ENCODE assay signal across 8 mouse cellular contexts in the genomic region with DNA sequence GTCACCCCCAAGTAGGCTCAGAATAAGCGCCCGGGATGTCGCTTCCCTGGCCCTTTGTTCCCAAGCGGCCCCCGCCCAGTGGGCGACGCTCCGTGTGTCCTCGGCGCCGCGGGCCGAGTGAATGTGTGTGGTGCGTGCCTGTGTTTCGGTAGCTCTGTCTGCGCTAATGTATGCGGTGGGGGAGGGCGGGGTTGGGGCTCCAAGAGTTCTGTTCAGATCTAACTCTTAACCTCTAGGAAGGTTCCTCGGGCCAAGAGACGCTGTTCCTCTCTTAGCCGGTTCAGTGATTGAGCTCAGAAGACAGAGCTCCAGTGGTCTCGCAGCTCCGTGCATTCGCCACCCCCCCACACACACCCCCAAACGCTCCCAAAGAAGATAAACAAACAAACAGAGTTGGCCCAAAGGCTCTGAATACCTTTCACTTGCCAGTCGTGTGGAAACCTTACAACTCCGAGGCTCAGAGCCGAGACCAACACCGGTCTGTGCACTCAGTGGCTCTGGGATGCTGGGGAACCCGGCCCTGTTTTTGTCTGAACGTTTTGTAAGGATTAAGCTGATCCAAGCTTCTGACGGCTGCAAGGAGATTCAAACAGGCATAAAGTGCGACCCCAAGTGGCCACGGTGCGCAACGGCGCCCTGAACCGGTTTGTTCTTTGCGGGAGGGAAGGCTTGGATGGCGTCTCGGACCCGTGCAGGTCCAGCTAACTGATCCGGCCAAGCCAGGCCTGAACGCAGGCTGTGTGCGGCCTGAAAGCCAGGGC. TPM values are rescaled to one million over a fixed set of nuclear protein-coding genes. Genes with fewer than 3 reads are reported as not detected.
A peak's percentile ranks its signal among the peaks of the same experiment; 100 is the strongest.
DNase-seq lines count a peak whose midpoint lies in the region; ATAC-seq and TF ChIP-seq lines count a peak whose summit lies in the region.

No protein-coding gene starts in this region.

- peaks cover 26% of the 10 kb centered on the region for H3K27me3 ChIP-seq in C2C12 (ENCODE audit: control insufficient read depth, insufficient read depth, insufficient read length)
- H3K27me3 ChIP-seq in erythroblast, embryonic 14.5 days (ENCODE audit: control insufficient read depth), result peaks cover 98% of the 10 kb centered on the region
- H3K27me3 ChIP-seq in heart, embryonic 13.5 days (replicated peaks), result peaks cover 75% of the 10 kb centered on the region
- peaks cover 99% of the 10 kb centered on the region for H3K27me3 ChIP-seq in liver, embryonic 12.5 days (replicated peaks)
- peaks cover 63% of the 10 kb centered on the region for H3K27me3 ChIP-seq in stomach, embryonic 15.5 days (replicated peaks)

- H3K36me3 ChIP-seq in C2C12 (ENCODE audit: control insufficient read depth, insufficient read depth), result no peaks in the 10 kb centered on the region
- H3K36me3 ChIP-seq in erythroblast, embryonic 14.5 days (ENCODE audit: control insufficient read depth), result no peaks in the 10 kb centered on the region
- H3K36me3 ChIP-seq in heart, embryonic 13.5 days, result 0 out of 2 replicates have a peak, but pooled peaks cover 6% of the 10 kb centered on the region
- no peaks in the 10 kb centered on the region for H3K36me3 ChIP-seq in liver, embryonic 12.5 days
- no peaks in the 10 kb centered on the region for H3K36me3 ChIP-seq in stomach, embryonic 15.5 days

- peak; percentile 96 for DNase-seq in brain, embryonic 14.5 days (ENCODE audit: low read depth)
- DNase-seq in kidney, postnatal 14 days, result peak; percentile 92
- DNase-seq in natural killer cell, adult 2 months (ENCODE audit: low spot score in 2 of 2), result peak; percentile 11 to 12

- H3K27ac ChIP-seq in heart, embryonic 13.5 days (replicated peaks), result peak overlapping the region; percentile 81
- H3K27ac ChIP-seq in liver, embryonic 12.5 days, result no peak overlapping the region
- peak overlapping the region; percentile 85 for H3K27ac ChIP-seq in stomach, embryonic 15.5 days

- TF ChIP-seq CTCF in C2C12 (IDR thresholded peaks at IDR 0.05; ENCODE audit: control insufficient read depth, insufficient read depth, insufficient read length), result peak; percentile 65
- TF ChIP-seq CTCF in brain, embryonic 14.5 days (IDR thresholded peaks at IDR 0.05; ENCODE audit: borderline replicate concordance, extremely low read depth, insufficient read depth, insufficient read length), result peak; percentile 99

- peaks cover 3% of the 10 kb centered on the region; the same call in 1 of the 2 replicates for H3K4me1 ChIP-seq in erythroblast, embryonic 14.5 days (ENCODE audit: control insufficient read depth)
- H3K4me1 ChIP-seq in heart, embryonic 13.5 days, result peaks cover 50% of the 10 kb centered on the region
- peaks cover 20% of the 10 kb centered on the region; the same call in 1 of the 2 replicates for H3K4me1 ChIP-seq in liver, embryonic 12.5 days
- H3K4me1 ChIP-seq in stomach, embryonic 15.5 days, result peaks cover 33% of the 10 kb centered on the region

- H3K4me3 ChIP-seq in C2C12 (ENCODE audit: insufficient read depth, poor library complexity, severe bottlenecking), result no peak overlapping the region
- peak overlapping the region; percentile 25 for H3K4me3 ChIP-seq in erythroblast, embryonic 14.5 days (replicated peaks)
- peak overlapping the region; percentile 59 for H3K4me3 ChIP-seq in heart, embryonic 13.5 days
- H3K4me3 ChIP-seq in liver, embryonic 12.5 days, result peak overlapping the region; percentile 52
- H3K4me3 ChIP-seq in stomach, embryonic 15.5 days (replicated peaks), result peak overlapping the region; percentile 51

- H3K79me2 ChIP-seq in C2C12 (ENCODE audit: control insufficient read depth, insufficient read depth), result no peaks in the 10 kb centered on the region

- peaks cover 6% of the 10 kb centered on the region; the same call in 1 of the 2 replicates for H3K9me3 ChIP-seq in erythroblast, embryonic 14.5 days (ENCODE audit: control insufficient read depth, low read length)
- no peaks in the 10 kb centered on the region for H3K9me3 ChIP-seq in heart, embryonic 13.5 days
- H3K9me3 ChIP-seq in liver, embryonic 12.5 days (replicated peaks), result no peaks in the 10 kb centered on the region
- no peaks in the 10 kb centered on the region for H3K9me3 ChIP-seq in stomach, embryonic 15.5 days

- TF ChIP-seq POLR2A in brain, embryonic 14.5 days (IDR thresholded peaks at IDR 0.05; ENCODE audit: borderline replicate concordance, extremely low read depth, insufficient read depth, insufficient read length, poor library complexity, severe bottlenecking), result peak; percentile 56; the same call in 1 of the 2 replicates

- H3K4me2 ChIP-seq in heart, embryonic 13.5 days, result peak overlapping the region; percentile 99
- H3K4me2 ChIP-seq in liver, embryonic 12.5 days, result peak overlapping the region; percentile 75
- H3K4me2 ChIP-seq in stomach, embryonic 15.5 days, result peak overlapping the region; percentile 98

- no peak overlapping the region for H3ac ChIP-seq in C2C12 (ENCODE audit: control insufficient read depth, insufficient read length, low read depth)

- no peak for ATAC-seq in heart, embryonic 13.5 days (ENCODE audit: extremely low read depth, insufficient number of reproducible peaks, low FRiP score, low TSS enrichment)
- ATAC-seq in liver, embryonic 12.5 days, result peak; percentile 46
- peak; percentile 33 for ATAC-seq in stomach, embryonic 15.5 days (ENCODE audit: insufficient read depth, low FRiP score, low read depth)

- under 1% methylated on average over 45 of the region's 45 CpGs for whole genome bisulfite sequencing in heart, embryonic 13.5 days
- under 1% methylated on average over 45 of the region's 45 CpGs for WGBS in liver, embryonic 12.5 days (ENCODE audit: insufficient replicate concordance)
- under 1% methylated on average over 45 of the region's 45 CpGs for WGBS in stomach, embryonic 15.5 days

- H3K79me3 ChIP-seq in C2C12 (ENCODE audit: low read depth), result no peaks in the 10 kb centered on the region

- peak overlapping the region; percentile 83 for H3K9ac ChIP-seq in heart, embryonic 13.5 days
- H3K9ac ChIP-seq in liver, embryonic 12.5 days, result peak overlapping the region; percentile 28; the same call in 1 of the 2 replicates
- peak overlapping the region; percentile 22; the same call in 1 of the 2 replicates for H3K9ac ChIP-seq in stomach, embryonic 15.5 days

TF ChIP-seq in C2C12, 6 proteins besides CTCF, POLR2A, EP300 and RAD21:
- TF ChIP-seq MYOG (IDR thresholded peaks at IDR 0.05; ENCODE audit: control insufficient read depth, extremely low read depth, insufficient read length) (no peak), USF1 (IDR thresholded peaks at IDR 0.05; ENCODE audit: low read depth) (no peak), MAX (IDR thresholded peaks at IDR 0.05) (no peak), MYOD1 (IDR thresholded peaks at IDR 0.05; ENCODE audit: control insufficient read depth, insufficient read length, low read depth) (no peak), FOSL1 (IDR thresholded peaks at IDR 0.05; ENCODE audit: insufficient read depth, low read length, poor library complexity, severe bottlenecking) (no peak), CEBPB (IDR thresholded peaks at IDR 0.05; ENCODE audit: low read depth) (no peak)

RNA-seq across cellular contexts. Expression of a gene that starts 0.8 kb away (rescaled TPM):
- 0.01 TPM for polyA plus RNA-seq in C2C12 (2012; fragmentation: generic; extraction: Trizol)
- polyA plus RNA-seq in brain, embryonic 14.5 days (2012; rRNA removed), result 6.5 and 16.2 TPM in 2 replicates
- polyA plus RNA-seq in erythroblast, embryonic 14.5 days (2012), result 0.28 TPM in 2 replicates
- polyA plus RNA-seq in heart, embryonic 13.5 days (2015; fragmentation: Nextera tagmentation; extraction: Ambion mirVana), result 5.1 and 5.3 TPM in 2 replicates
- 3.0 and 3.1 TPM in 2 replicates for polyA plus RNA-seq in liver, embryonic 12.5 days (2016; fragmentation: Nextera tagmentation; extraction: Ambion mirVana)
- 9.2 and 11.2 TPM in 2 replicates for polyA plus RNA-seq in stomach, embryonic 15.5 days (2015; fragmentation: Nextera tagmentation; extraction: Ambion mirVana)

RNA-seq across cellular contexts. Expression of a gene that starts 33.7 kb away (rescaled TPM):
- polyA plus RNA-seq in C2C12 (2012; fragmentation: generic; extraction: Trizol), result 0.07 TPM
- polyA plus RNA-seq in brain, embryonic 14.5 days (2012; rRNA removed), result 0.09 TPM in 1 of 2 replicates, not detected in the other
- not detected in 2 replicates for polyA plus RNA-seq in erythroblast, embryonic 14.5 days (2012)
- polyA plus RNA-seq in heart, embryonic 13.5 days (2015; fragmentation: Nextera tagmentation; extraction: Ambion mirVana), result 16.5 and 21.8 TPM in 2 replicates
- 6.1 and 8.2 TPM in 2 replicates for polyA plus RNA-seq in liver, embryonic 12.5 days (2016; fragmentation: Nextera tagmentation; extraction: Ambion mirVana)
- 4.9 and 5.0 TPM in 2 replicates for polyA plus RNA-seq in stomach, embryonic 15.5 days (2015; fragmentation: Nextera tagmentation; extraction: Ambion mirVana)

Comparison
In these comparisons a context has a peak if more than half of its experiments do, and no peak if none do; other contexts are left out.
1. DNase-seq: peak in every context shown above with its lines; median percentile 96 in brain, embryonic 14.5 days; 92 in kidney, postnatal 14 days; 12 in natural killer cell, adult 2 months.
2. H3K9ac ChIP-seq: peak in every context shown above with its lines; median percentile 83 in heart, embryonic 13.5 days; 28 in liver, embryonic 12.5 days; 22 in stomach, embryonic 15.5 days.